Mouse (Mus musculus) megakaryocyte, embryonic 14.5 days (primary cell): ENCODE data around the gene Ttc4.

Experiments
- FLI1 ChIP-seq: IDR thresholded peaks from 2 replicates; pipeline ENCODE4 v1.6.1; 2012; ENCODE audit warnings: low read length, inconsistent platforms, mixed read lengths
- GATA1 ChIP-seq: IDR thresholded peaks from 3 replicates; pipeline ENCODE4 v1.6.1; 2012; ENCODE audit warnings: mixed read lengths, low read length, inconsistent platforms, borderline replicate concordance

DNA sequence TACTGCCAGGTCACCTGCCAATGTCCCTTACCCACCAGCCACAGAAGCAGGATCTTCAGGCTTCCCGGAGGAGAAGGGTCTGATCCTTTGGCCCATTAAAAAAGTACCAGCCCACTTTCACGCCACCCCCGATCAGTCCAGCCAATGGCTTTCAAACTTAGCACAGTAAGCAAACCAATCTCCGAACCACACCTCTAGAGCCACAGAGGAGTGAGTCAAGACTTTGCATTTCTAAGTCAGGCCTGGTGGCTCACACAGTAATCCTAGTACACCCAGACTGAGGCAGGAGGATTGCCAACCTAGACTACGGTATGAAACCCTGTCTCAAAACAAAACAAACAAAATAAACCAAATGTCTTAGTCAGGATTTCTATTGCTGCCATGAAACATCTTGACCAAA is 49.4 kb downstream of the Ttc4 start:
- TF ChIP-seq FLI1 (no peak), GATA1 (no peak)
